Mouse (Mus musculus): Measurements from ENCODE around the gene Gm14418. TPM values are rescaled to one million over a fixed set of nuclear protein-coding genes. Genes with fewer than 3 reads are reported as not detected.

Gene Gm14418
- not detected for polyA plus RNA-seq (2017; shearing (Covaris generic))

DNA sequence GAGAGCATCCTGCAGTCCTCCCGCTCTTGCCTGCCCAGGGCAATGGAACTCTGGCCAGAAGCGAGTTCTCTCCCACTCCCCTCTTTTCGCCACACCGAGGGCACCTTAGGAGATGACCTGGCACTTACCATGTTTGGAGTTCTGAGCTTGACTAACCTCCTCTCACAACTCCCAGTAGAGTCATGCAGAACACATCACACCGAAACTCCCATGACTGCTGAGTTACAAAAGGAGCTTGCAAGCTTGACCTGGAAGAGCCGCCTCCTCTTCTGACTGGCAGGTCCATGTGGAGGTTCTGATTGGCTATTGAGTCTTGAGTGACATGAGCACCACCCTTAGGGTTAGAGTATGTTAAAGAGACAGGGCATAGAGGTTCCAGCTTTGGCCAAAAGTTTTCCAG lies at the start of gene Gm14418:
Gene Gm14418, minus strand, starts transcription at position 225 of the 400 bp plus-strand sequence.

Other genes with a start within 250 kb of the Gm14418 start
- gene Gm14410, start 191.9 kb downstream of the Gm14418 start, polyA plus RNA-seq (2017; shearing (Covaris generic)), result 4.5 TPM
- gene Gm14409, start 131.3 kb downstream of the Gm14418 start, polyA plus RNA-seq (2017; shearing (Covaris generic)), result not detected
- not detected for gene Gm14412, start 74.0 kb downstream of the Gm14418 start, polyA plus RNA-seq (2017; shearing (Covaris generic))
- 4.1 TPM for gene Zfp970, start 66.4 kb upstream of the Gm14418 start, polyA plus RNA-seq (2017; shearing (Covaris generic))
- gene Gm14403, start 99.9 kb upstream of the Gm14418 start, polyA plus RNA-seq (2017; shearing (Covaris generic)), result not detected
- gene Gm14406, start 179.9 kb upstream of the Gm14418 start, polyA plus RNA-seq (2017; shearing (Covaris generic)), result not detected